Mouse (Mus musculus): ENCODE data around the gene Por.

DNA sequence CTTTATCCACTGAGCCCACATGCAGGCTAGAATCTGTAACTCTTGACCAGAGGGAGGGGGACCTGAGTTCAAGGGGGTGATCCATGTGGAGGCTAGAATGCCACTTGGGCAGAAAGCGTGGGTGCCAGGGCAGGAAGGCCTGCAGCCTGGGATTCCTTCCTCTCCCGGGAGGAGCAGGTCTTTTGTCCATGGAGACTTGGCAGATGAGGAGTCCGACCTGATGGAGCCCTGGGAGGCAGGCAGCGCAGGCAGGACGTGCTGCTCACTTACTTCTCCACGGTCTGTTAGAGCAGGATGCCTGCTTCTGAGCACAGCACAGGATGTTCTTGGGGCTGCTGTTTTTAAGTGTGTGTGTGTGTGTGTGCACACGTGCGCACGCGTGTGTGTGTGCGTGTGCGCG is 37.2 kb downstream of the Por start:
- no peak for TF ChIP-seq CTCF (IDR thresholded peaks at IDR 0.05; ENCODE audit: extremely low read depth, insufficient read depth, low read length)
- no peak for TF ChIP-seq POLR2A (IDR thresholded peaks at IDR 0.05; ENCODE audit: extremely low read depth, insufficient read depth, low read length)

Data from cortical plate, adult 2 months (tissue).